Mouse (Mus musculus) urinary bladder, postnatal 36 days (tissue): Measurements from ENCODE around the gene Rnase12.

Experiments used
- DNase-seq, 2 experiments: peaks; one replicate each; pipeline ENCODE4 v3.0.0; 2022; ENCODE audit warnings: low spot score in 2 of 2, mixed read lengths in 1 of 2

The Rnase12 gene

GRCm38 (mm10) chr14:51085086-51085485 is 27.6 kb upstream of the Rnase12 start:
- DNase-seq = no peak

GRCm38 (mm10) chr14:51083805-51084204 is 26.3 kb upstream of the Rnase12 start:
- no peak for DNase-seq

- peak in 1 of 2 experiments; percentile 47 for DNase-seq
Observed at GRCm38 (mm10) chr14:51082599-51083581, 25.4 kb upstream of the Rnase12 start.

- no peak for DNase-seq
Observed at GRCm38 (mm10) chr14:51081035-51081434, 23.6 kb upstream of the Rnase12 start.

GRCm38 (mm10) chr14:51079180-51079579 is 21.7 kb upstream of the Rnase12 start:
- no peak for DNase-seq

- DNase-seq = no peak
Observed at GRCm38 (mm10) chr14:51074335-51074734, 16.9 kb upstream of the Rnase12 start, which contains the start of gene Olfr750. Olfr750 (minus strand) TSS chr14:51074435.

- no peak for DNase-seq
Observed at GRCm38 (mm10) chr14:51069617-51070016, 12.2 kb upstream of the Rnase12 start.

GRCm38 (mm10) chr14:51068956-51069355 is 11.5 kb upstream of the Rnase12 start:
- no peak for DNase-seq

GRCm38 (mm10) chr14:51060761-51061160 is 3.3 kb upstream of the Rnase12 start:
- no peak for DNase-seq

GRCm38 (mm10) chr14:51054243-51055237 is 2.9 kb downstream of the Rnase12 start:
- no peak for DNase-seq

GRCm38 (mm10) chr14:51053176-51053575 is 4.3 kb downstream of the Rnase12 start:
- DNase-seq = no peak

GRCm38 (mm10) chr14:51051941-51052340 is 5.5 kb downstream of the Rnase12 start:
- no peak for DNase-seq

GRCm38 (mm10) chr14:51050063-51050462 is 7.4 kb downstream of the Rnase12 start, which contains the start of gene Rnase11:
Rnase11 (minus strand) TSS chr14:51050163.
- DNase-seq = no peak

- DNase-seq = no peak
Observed at GRCm38 (mm10) chr14:51047846-51048245, 9.6 kb downstream of the Rnase12 start.

- no peak for DNase-seq
Observed at GRCm38 (mm10) chr14:51041769-51042168, 15.7 kb downstream of the Rnase12 start, which contains the start of gene Rnase9. Rnase9 (minus strand) TSS chr14:51041869.

GRCm38 (mm10) chr14:51036214-51036613 is 21.2 kb downstream of the Rnase12 start:
- no peak for DNase-seq

- DNase-seq = no peak
Observed at GRCm38 (mm10) chr14:51035206-51035605, 22.3 kb downstream of the Rnase12 start.

- DNase-seq = no peak
Observed at GRCm38 (mm10) chr14:51027387-51028155, 29.9 kb downstream of the Rnase12 start.

- peak; percentile 43 to 68 for DNase-seq
Observed at GRCm38 (mm10) chr14:51026391-51027133, 30.9 kb downstream of the Rnase12 start.

- DNase-seq = no peak
Observed at GRCm38 (mm10) chr14:51024820-51025219, 32.6 kb downstream of the Rnase12 start.
